Mouse (Mus musculus): Measurements from ENCODE around the gene Camta1.

The Camta1 gene

GRCm38 (mm10) chr4:151152010-151152409 is 709.7 kb downstream of the Camta1 start:
- no peak for DNase-seq (ENCODE audit: low read depth)

GRCm38 (mm10) chr4:151150842-151151241 is 710.8 kb downstream of the Camta1 start:
- no peak for DNase-seq (ENCODE audit: low read depth)

- DNase-seq (ENCODE audit: low read depth), result no peak
Measured at GRCm38 (mm10) chr4:151150115-151150514, 711.6 kb downstream of the Camta1 start.

- DNase-seq (ENCODE audit: low read depth), result no peak
Measured at GRCm38 (mm10) chr4:151147541-151147940, 714.1 kb downstream of the Camta1 start.

GRCm38 (mm10) chr4:151144121-151144520 is 717.6 kb downstream of the Camta1 start:
- DNase-seq (ENCODE audit: low read depth), result no peak

- peak; percentile 92 for DNase-seq (ENCODE audit: low read depth)
Measured at GRCm38 (mm10) chr4:151141196-151141880, 720.3 kb downstream of the Camta1 start.

- DNase-seq (ENCODE audit: low read depth), result no peak
Measured at GRCm38 (mm10) chr4:151140368-151140982, 721.2 kb downstream of the Camta1 start.

GRCm38 (mm10) chr4:151139053-151139840 is 722.4 kb downstream of the Camta1 start:
- peak; percentile 79 for DNase-seq (ENCODE audit: low read depth)

- no peak for DNase-seq (ENCODE audit: low read depth)
Measured at GRCm38 (mm10) chr4:151138586-151138985, 723.1 kb downstream of the Camta1 start.

- no peak for DNase-seq (ENCODE audit: low read depth)
Measured at GRCm38 (mm10) chr4:151138135-151138534, 723.5 kb downstream of the Camta1 start.

GRCm38 (mm10) chr4:151137701-151138100 is 724.0 kb downstream of the Camta1 start:
- no peak for DNase-seq (ENCODE audit: low read depth)

- DNase-seq (ENCODE audit: low read depth), result no peak
Measured at GRCm38 (mm10) chr4:151135491-151135890, 726.2 kb downstream of the Camta1 start.

GRCm38 (mm10) chr4:151133760-151134159 is 727.9 kb downstream of the Camta1 start:
- DNase-seq (ENCODE audit: low read depth), result no peak

- no peak for DNase-seq (ENCODE audit: low read depth)
Measured at GRCm38 (mm10) chr4:151132493-151132892, 729.2 kb downstream of the Camta1 start.

GRCm38 (mm10) chr4:151130756-151131490 is 730.8 kb downstream of the Camta1 start:
- DNase-seq (ENCODE audit: low read depth), result no peak

GRCm38 (mm10) chr4:151129725-151130557 is 731.7 kb downstream of the Camta1 start:
- DNase-seq (ENCODE audit: low read depth), result no peak

- peak; percentile 11 for DNase-seq (ENCODE audit: low read depth)
Measured at GRCm38 (mm10) chr4:151128641-151129541, 732.8 kb downstream of the Camta1 start.

GRCm38 (mm10) chr4:151127636-151128548 is 733.8 kb downstream of the Camta1 start:
- no peak for DNase-seq (ENCODE audit: low read depth)

- no peak for DNase-seq (ENCODE audit: low read depth)
Measured at GRCm38 (mm10) chr4:151118883-151119282, 742.8 kb downstream of the Camta1 start.

Data from NIH3T3 (cell line).